Mouse (Mus musculus): ENCODE measurements around the gene Adssl1.

The Adssl1 gene

GRCm38 (mm10) chr12:112679027-112679996 is 59.5 kb downstream of the Adssl1 start:
- DNase-seq = peak; percentile 46 to 50

GRCm38 (mm10) chr12:112683351-112683750 is 63.5 kb downstream of the Adssl1 start:
- no peak for DNase-seq

GRCm38 (mm10) chr12:112688458-112688857 is 68.6 kb downstream of the Adssl1 start:
- DNase-seq = peak; percentile 58

Data from B cell, adult 2 months (primary cell).